Mouse (Mus musculus) small intestine, adult 2 months (tissue): ENCODE data around the gene Prss47. TPM values are rescaled to one million over a fixed set of nuclear protein-coding genes. Genes with fewer than 3 reads are reported as not detected.

Experiments
- H3K27ac ChIP-seq: fragments of 200-500 bp; 2 replicates; pipeline ENCODE4 v1.5.1; 2012; ENCODE audit warnings: low read depth, low read length, control low read depth, inconsistent platforms; ENCODE audit not compliant: insufficient read depth
- H3K27me3 ChIP-seq: fragments of 200-500 bp; 2 replicates; pipeline ENCODE4 v1.6.1; 2012; ENCODE audit warnings: mild to moderate bottlenecking, moderate library complexity, low read length, inconsistent platforms; ENCODE audit not compliant: control insufficient read depth, insufficient read depth
- H3K36me3 ChIP-seq: fragments of 200-500 bp; 2 replicates; pipeline ENCODE4 v1.6.1; 2012; ENCODE audit warnings: mild to moderate bottlenecking, low read length, control low read depth, inconsistent platforms; ENCODE audit not compliant: control insufficient read depth, insufficient read depth
- H3K4me1 ChIP-seq: fragments of 200-500 bp; 2 replicates; pipeline ENCODE4 v1.6.1; 2012; ENCODE audit warnings: low read length, inconsistent platforms, mixed read lengths; ENCODE audit not compliant: control insufficient read depth, insufficient read depth, insufficient read length
- H3K4me3 ChIP-seq: fragments of 200-500 bp; 2 replicates; pipeline ENCODE4 v1.5.1; 2012; ENCODE audit warnings: low read depth, mild to moderate bottlenecking, control low read depth, inconsistent platforms, low read length, moderate library complexity
- CTCF ChIP-seq: fragments of 200-500 bp; IDR thresholded peaks from 2 replicates; pipeline ENCODE4 v1.5.1; 2012; ENCODE audit warnings: low read depth, mild to moderate bottlenecking, control low read depth, inconsistent platforms, low read length, moderate library complexity, mixed read lengths; ENCODE audit not compliant: insufficient replicate concordance, insufficient read length; ENCODE audit errors: extremely low read depth
- POLR2A ChIP-seq: fragments of 200-500 bp; IDR thresholded peaks from 2 replicates; pipeline ENCODE4 v1.6.1; 2012; ENCODE audit warnings: low read depth, mild to moderate bottlenecking, control low read depth, inconsistent platforms, low read length, moderate library complexity
- WGBS: fragments of 180-500 bp; shearing (Covaris S2); methylation state at CpG from one replicate; pipeline ENCODE4 v1.1.7; 2018; 5-methylcytosine and 5-hydroxymethylcytosine counted together
- polyA plus RNA-seq: library from polyadenylated mRNA; depleted of rRNA; stranded (reverse); fragments of >200 nt; gene quantifications from 2 replicates; pipeline ENCODE4 v1.2.3, GENCODE M21; 2012; rRNA removed

Gene Prss47
- polyA plus RNA-seq, 1 experiment = not detected

DNA sequence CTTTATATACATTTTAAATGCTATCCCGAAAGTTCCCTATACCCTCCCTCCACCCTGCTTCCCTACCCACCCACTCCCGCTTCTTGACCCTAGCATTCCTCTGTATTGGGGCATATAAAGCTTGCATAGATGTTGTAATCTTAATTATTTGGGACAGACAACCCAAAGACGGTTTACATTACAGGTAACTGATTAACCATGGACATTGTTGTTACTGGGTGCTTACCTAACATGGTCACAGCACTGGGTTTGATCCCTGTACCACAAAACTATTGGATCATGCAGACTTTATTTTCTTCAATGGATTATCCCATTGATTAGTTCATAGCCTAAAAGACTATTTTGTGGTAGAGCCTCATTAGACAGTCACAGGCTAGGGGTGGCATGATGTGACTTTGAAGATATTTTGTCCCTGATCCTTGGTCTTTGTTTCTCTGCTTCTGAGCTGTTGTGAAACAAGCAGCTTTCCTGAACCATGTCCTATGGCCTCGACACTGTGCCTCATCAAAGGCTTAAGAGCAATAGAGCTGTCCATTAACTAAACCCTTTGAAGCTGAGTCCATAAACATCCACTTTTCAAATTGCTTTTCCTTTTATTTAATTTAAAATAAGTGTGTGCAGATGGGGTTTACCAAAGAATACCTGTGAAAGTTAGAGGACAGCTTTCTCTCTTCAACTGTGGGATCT is 41.4 kb downstream of the Prss47 start:
- Histone ChIP-seq H3K27me3 (no peaks in the 10 kb centered on the region), H3K27ac (no peak overlapping the region), H3K36me3 (no peaks in the 10 kb centered on the region), H3K4me3 (no peak overlapping the region), H3K4me1 (no peaks in the 10 kb centered on the region)
- 53% methylated on average over 4 of the region's 4 CpGs for WGBS
- TF ChIP-seq POLR2A = no peak

DNA sequence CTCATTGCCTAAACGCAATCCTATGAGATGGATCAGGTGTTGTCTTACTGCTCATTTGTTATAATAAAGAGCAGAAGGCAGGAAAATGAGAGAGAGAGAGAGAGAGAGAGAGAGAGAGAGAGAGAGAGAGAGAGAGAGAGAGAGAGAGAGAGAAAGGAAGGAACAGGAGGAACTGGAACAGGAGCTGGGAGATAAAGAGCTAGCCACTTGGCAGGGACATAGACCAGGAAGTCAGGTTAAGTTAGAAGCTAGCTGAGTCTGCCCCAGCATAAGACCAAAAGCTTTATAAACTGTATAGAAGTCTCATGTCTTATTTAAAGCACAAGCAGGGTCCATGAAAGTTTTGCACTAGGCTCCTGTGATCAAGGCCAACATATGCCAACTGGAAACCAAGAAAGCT is 44.6 kb downstream of the Prss47 start:
- TF ChIP-seq POLR2A (no peak), CTCF (no peak)
- H3K36me3 ChIP-seq = no peaks in the 10 kb centered on the region
- no peaks in the 10 kb centered on the region for H3K27me3 ChIP-seq
- no peak overlapping the region for H3K27ac ChIP-seq
- no peaks in the 10 kb centered on the region for H3K4me1 ChIP-seq
- 84% methylated on average over 1 of the region's 1 CpGs for WGBS
- H3K4me3 ChIP-seq = no peak overlapping the region

DNA sequence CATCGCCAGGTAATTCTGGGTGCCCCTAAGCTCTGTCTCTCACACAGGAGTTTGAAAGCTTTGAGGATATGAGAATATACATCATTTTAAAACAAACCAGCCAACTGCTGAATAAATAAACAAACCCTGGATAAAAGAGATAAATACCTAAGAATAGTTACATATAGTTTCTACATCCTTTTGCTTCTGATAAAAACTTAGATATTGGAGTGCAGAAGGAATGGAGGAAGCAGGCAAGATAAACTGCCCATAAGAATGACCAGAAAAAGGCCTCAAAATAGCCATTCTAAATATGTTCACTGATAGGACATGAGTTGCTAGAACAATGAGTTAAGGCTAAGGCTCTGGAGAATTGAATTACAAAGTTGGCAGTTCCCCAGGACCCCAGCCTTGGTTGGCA is 45.8 kb downstream of the Prss47 start:
- Histone ChIP-seq H3K4me1 (no peaks in the 10 kb centered on the region), H3K27ac (no peak overlapping the region), H3K4me3 (no peak overlapping the region), H3K36me3 (no peaks in the 10 kb centered on the region), H3K27me3 (no peaks in the 10 kb centered on the region)
- WGBS = 91% methylated on average over 1 of the region's 1 CpGs
- TF ChIP-seq POLR2A (no peak), CTCF (no peak)

DNA sequence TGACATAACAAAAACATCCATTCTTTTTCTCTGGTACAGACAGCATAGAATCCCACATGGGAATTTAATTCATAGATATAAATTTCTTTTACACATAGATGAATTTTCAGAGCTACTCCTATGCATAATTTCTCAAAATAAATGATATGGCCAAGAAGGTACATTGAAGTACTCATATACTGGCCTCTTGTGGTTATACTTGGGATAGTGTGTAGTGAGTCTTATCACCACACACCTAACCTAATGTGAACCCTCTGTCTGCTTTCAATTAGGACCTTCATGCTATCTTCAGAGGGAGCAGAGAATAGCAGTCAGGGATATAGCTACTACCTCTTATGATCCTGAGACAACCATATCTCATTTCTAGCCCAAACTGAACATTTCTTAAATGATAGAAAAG is 47.1 kb downstream of the Prss47 start:
- H3K27ac ChIP-seq = no peak overlapping the region
- TF ChIP-seq POLR2A (no peak), CTCF (no peak)
- no peaks in the 10 kb centered on the region for H3K4me1 ChIP-seq
- no peak overlapping the region for H3K4me3 ChIP-seq
- no peaks in the 10 kb centered on the region for H3K36me3 ChIP-seq
- no peaks in the 10 kb centered on the region for H3K27me3 ChIP-seq

Other genes starting within 250 kb of the Prss47 start
- 0.04 and 0.08 TPM in 2 replicates for gene Cntnap3, start 148.8 kb downstream of the Prss47 start, polyA plus RNA-seq
- gene Spata31, start 135.4 kb downstream of the Prss47 start, polyA plus RNA-seq = not detected in 2 replicates
- not detected in 2 replicates for gene Spata31d1c, start 19.7 kb downstream of the Prss47 start, polyA plus RNA-seq
- gene Mfsd14b, start 60.2 kb upstream of the Prss47 start, polyA plus RNA-seq = 9.7 and 17.1 TPM in 2 replicates
- not detected in 2 replicates for gene Olfr465-ps1, start 85.3 kb upstream of the Prss47 start, polyA plus RNA-seq
- gene Olfr466, start 97.5 kb upstream of the Prss47 start, polyA plus RNA-seq = not detected in 2 replicates
- not detected in 2 replicates for gene Nlrp4f, start 153.2 kb upstream of the Prss47 start, polyA plus RNA-seq
- not detected in 2 replicates for gene Gm10775, start 206.8 kb upstream of the Prss47 start, polyA plus RNA-seq
- gene Zfp369, start 226.1 kb upstream of the Prss47 start, polyA plus RNA-seq = 2.5 and 6.9 TPM in 2 replicates